Mouse (Mus musculus): ENCODE results near the gene Fam166a.

GRCm38 (mm10) chr2:25264851-25265250 is 46.3 kb downstream of the Fam166a start:
- TF ChIP-seq CTCF (IDR thresholded peaks at IDR 0.05; ENCODE audit: low read depth, low read length) = no peak
- no peak for TF ChIP-seq POLR2A (IDR thresholded peaks at IDR 0.05; ENCODE audit: insufficient read depth, low read length)
